ENCODE assay signal across 24 mouse cellular contexts in the genomic region with DNA sequence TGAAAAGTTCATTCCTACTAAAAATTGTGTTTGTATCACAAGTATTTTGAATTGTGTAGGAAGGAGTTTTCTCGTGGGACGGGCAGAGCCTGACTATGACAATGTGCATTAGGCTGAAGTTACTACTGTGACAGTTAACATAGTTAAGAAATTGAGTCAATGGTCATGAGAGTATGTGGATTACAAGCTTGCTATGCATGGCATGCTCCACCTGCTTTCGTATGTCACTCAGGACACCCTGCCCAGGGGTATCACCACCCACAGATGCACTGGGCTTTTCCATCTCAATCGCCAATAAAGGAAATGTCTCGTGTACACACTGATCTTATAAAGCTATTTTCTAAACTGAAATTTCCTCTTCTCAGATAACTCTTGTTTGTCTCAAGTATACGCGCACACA.
DNase-seq lines count a peak whose midpoint lies in the region; ATAC-seq and TF ChIP-seq lines count a peak whose summit lies in the region.
"Had no signal": no experiment of that assay in that cellular context is flagged by ENCODE, and none has a peak within 500 bp of the region (broad histone marks: within the 10 kb centered on the region; RNA-seq: fewer than 3 reads in every experiment).

No protein-coding gene starts in this region.

- no peaks in the 10 kb centered on the region for H3K4me1 ChIP-seq in embryonic facial prominence, embryonic 14.5 days (ENCODE audit: control insufficient read depth, insufficient read depth, low read length)
- peaks cover 13% of the 10 kb centered on the region; the same call in 1 of the 2 replicates for H3K4me1 ChIP-seq in embryonic facial prominence, embryonic 10.5 days
- H3K4me1 ChIP-seq in MEL (ENCODE audit: control insufficient read depth in 1 of 2, insufficient read depth in 2 of 2, low read length in 2 of 2), result no peaks in the 10 kb centered on the region
- H3K4me1 ChIP-seq: embryonic facial prominence, embryonic 15.5 days; heart, embryonic 10.5 days; heart, embryonic 13.5 days; hindbrain, embryonic 15.5 days had no signal

- WGBS in embryonic facial prominence, embryonic 14.5 days, result 52% methylated on average over 7 of the region's 7 CpGs
- WGBS in embryonic facial prominence, embryonic 10.5 days, result 63% methylated on average over 7 of the region's 7 CpGs

- no peak overlapping the region for H3K9ac ChIP-seq in embryonic facial prominence, embryonic 14.5 days (ENCODE audit: low read depth, low read length)
- H3K9ac ChIP-seq in MEL (ENCODE audit: control insufficient read depth, low read depth, low read length, poor library complexity, severe bottlenecking), result peak overlapping the region; percentile 55
- H3K9ac ChIP-seq: embryonic facial prominence, embryonic 15.5 days; forebrain, postnatal 0 days; heart, embryonic 13.5 days; hindbrain, embryonic 12.5 days; hindbrain, embryonic 15.5 days had no signal

- no peak for TF ChIP-seq RAD21 in MEL (IDR thresholded peaks at IDR 0.05; ENCODE audit: low read depth, low read length)

- H3K9me3 ChIP-seq in embryonic facial prominence, embryonic 14.5 days (ENCODE audit: control insufficient read depth, low read length), result no peaks in the 10 kb centered on the region
- no peaks in the 10 kb centered on the region for H3K9me3 ChIP-seq in embryonic facial prominence, embryonic 10.5 days
- no peaks in the 10 kb centered on the region for H3K9me3 ChIP-seq in MEL (replicated peaks; ENCODE audit: insufficient read depth, low read length)
- H3K9me3 ChIP-seq: embryonic facial prominence, embryonic 15.5 days; heart, embryonic 10.5 days; heart, embryonic 13.5 days; hindbrain, embryonic 12.5 days; hindbrain, embryonic 15.5 days had no signal

- no peak for TF ChIP-seq CTCF in MEL (IDR thresholded peaks at IDR 0.05 in 2 of 3, conservative IDR thresholded peaks at IDR 0.05 in 1 of 3; ENCODE audit: control insufficient read depth in 1 of 3, insufficient read depth in 1 of 3, low read depth in 2 of 3, low read length in 3 of 3, poor library complexity in 1 of 3, severe bottlenecking in 1 of 3)

- ATAC-seq in embryonic facial prominence, embryonic 14.5 days (ENCODE audit: low read depth), result peak; percentile 63
- ATAC-seq: forebrain, embryonic 14.5 days; forebrain, postnatal 0 days; Patski had no signal

- DNase-seq in embryonic facial prominence, embryonic 14.5 days (ENCODE audit: low spot score), result peak; percentile 47
- DNase-seq in embryonic facial prominence, embryonic 10.5 days (ENCODE audit: low spot score), result no peak
- DNase-seq in 3T3-L1 (ENCODE audit: low read depth, low spot score) (peak; percentile 14), MEL (ENCODE audit: low read depth, low spot score) (peak; percentile 34)
- DNase-seq in adrenal gland, adult 18-20 months (ENCODE audit: low spot score in 2 of 2), result no peak
- no peak for DNase-seq in gastrocnemius, adult 8-10 months (ENCODE audit: low spot score in 2 of 2)
- DNase-seq: adrenal gland, adult 8-10 months; adrenal gland, postnatal 25 days; cerebellum, adult 11-12 months; cerebellum, adult 8-10 months; cerebellum, postnatal 10 days; cerebellum, postnatal 36 days; forebrain, postnatal 0 days; gastrocnemius, postnatal 10 days; gastrocnemius, postnatal 36 days; heart, adult 2 months had no signal

- H3K36me3 ChIP-seq in embryonic facial prominence, embryonic 14.5 days (ENCODE audit: control insufficient read depth, insufficient read depth, low read length), result no peaks in the 10 kb centered on the region
- H3K36me3 ChIP-seq in embryonic facial prominence, embryonic 10.5 days (replicated peaks), result no peaks in the 10 kb centered on the region
- H3K36me3 ChIP-seq in MEL (ENCODE audit: control insufficient read depth in 1 of 2, insufficient read depth in 2 of 2, low read length in 2 of 2) (no peaks in the 10 kb centered on the region), myocyte (ENCODE audit: control insufficient read depth, insufficient read depth) (no peaks in the 10 kb centered on the region)
- H3K36me3 ChIP-seq: embryonic facial prominence, embryonic 15.5 days; heart, embryonic 10.5 days; heart, embryonic 13.5 days; hindbrain, embryonic 12.5 days; hindbrain, embryonic 15.5 days had no signal

- TF ChIP-seq POLR2A in MEL (IDR thresholded peaks at IDR 0.05; ENCODE audit: control insufficient read depth in 1 of 2, insufficient read depth in 1 of 2, low read depth in 1 of 2, low read length in 2 of 2, poor library complexity in 1 of 2) (no peak), myocyte (IDR thresholded peaks at IDR 0.05; ENCODE audit: insufficient read length, low read depth) (no peak)

- H3K79me2 ChIP-seq in MEL (ENCODE audit: control insufficient read depth, insufficient read depth, low read length, poor library complexity), result no peaks in the 10 kb centered on the region
- H3K79me2 ChIP-seq in myocyte (ENCODE audit: control insufficient read depth, insufficient read depth), result no peaks in the 10 kb centered on the region

- H3K27me3 ChIP-seq in embryonic facial prominence, embryonic 14.5 days (replicated peaks; ENCODE audit: control insufficient read depth, insufficient read depth, low read length), result no peaks in the 10 kb centered on the region
- no peaks in the 10 kb centered on the region for H3K27me3 ChIP-seq in embryonic facial prominence, embryonic 10.5 days (replicated peaks; ENCODE audit: low read depth, poor library complexity, severe bottlenecking)
- H3K27me3 ChIP-seq in MEL (ENCODE audit: control insufficient read depth in 1 of 2, insufficient read depth in 2 of 2, low read length in 2 of 2), result no peaks in the 10 kb centered on the region
- H3K27me3 ChIP-seq in myocyte (ENCODE audit: control insufficient read depth, insufficient read depth, insufficient read length), result no peaks in the 10 kb centered on the region
- H3K27me3 ChIP-seq: embryonic facial prominence, embryonic 15.5 days; heart, embryonic 13.5 days; hindbrain, embryonic 12.5 days; hindbrain, embryonic 15.5 days; Patski had no signal

- H3K27ac ChIP-seq in embryonic facial prominence, embryonic 14.5 days (replicated peaks; ENCODE audit: low read depth, low read length), result no peak overlapping the region
- no peak overlapping the region for H3K27ac ChIP-seq in embryonic facial prominence, embryonic 10.5 days (replicated peaks)
- no peak overlapping the region for H3K27ac ChIP-seq in MEL (ENCODE audit: control insufficient read depth, low read depth, low read length)
- H3K27ac ChIP-seq: embryonic facial prominence, embryonic 15.5 days; heart, adult 2 months; heart, embryonic 10.5 days; heart, embryonic 13.5 days; hindbrain, embryonic 12.5 days; hindbrain, embryonic 15.5 days had no signal

- TF ChIP-seq EP300 in MEL (IDR thresholded peaks at IDR 0.05; ENCODE audit: low read depth in 1 of 2, low read length in 2 of 2), result no peak

- H3K4me2 ChIP-seq in embryonic facial prominence, embryonic 14.5 days (ENCODE audit: low read depth, low read length), result no peak overlapping the region
- peak overlapping the region; percentile 65 for H3K4me2 ChIP-seq in myocyte (ENCODE audit: low read depth)
- H3K4me2 ChIP-seq: embryonic facial prominence, embryonic 15.5 days; heart, embryonic 13.5 days; hindbrain, embryonic 12.5 days; hindbrain, embryonic 15.5 days had no signal

- no peak overlapping the region for H3K4me3 ChIP-seq in embryonic facial prominence, embryonic 14.5 days (ENCODE audit: low read depth, low read length)
- no peak overlapping the region for H3K4me3 ChIP-seq in embryonic facial prominence, embryonic 10.5 days
- H3K4me3 ChIP-seq in MEL (ENCODE audit: control insufficient read depth in 1 of 2, insufficient read depth in 1 of 2, low read depth in 2 of 2, low read length in 2 of 2) (peak overlapping the region; percentile 47 to 91), myocyte (no peak overlapping the region)
- H3K4me3 ChIP-seq: embryonic facial prominence, embryonic 15.5 days; heart, adult 2 months; heart, embryonic 10.5 days; heart, embryonic 13.5 days; hindbrain, embryonic 12.5 days; hindbrain, embryonic 15.5 days had no signal

- H3ac ChIP-seq in myocyte (ENCODE audit: control insufficient read depth, insufficient read length), result no peak overlapping the region

TF ChIP-seq in MEL, 35 proteins besides CTCF, POLR2A, EP300 and RAD21:
- no peak for TF ChIP-seq E2F4 (IDR thresholded peaks at IDR 0.05; ENCODE audit: borderline replicate concordance, low read depth, low read length)
- no peak for TF ChIP-seq MYC (IDR thresholded peaks at IDR 0.05; ENCODE audit: low read depth, low read length)
- TF ChIP-seq MAX (IDR thresholded peaks at IDR 0.05; ENCODE audit: low read length), result no peak
- no peak for TF ChIP-seq USF2 (IDR thresholded peaks at IDR 0.05; ENCODE audit: borderline replicate concordance in 1 of 2, insufficient read depth in 1 of 2, low read depth in 1 of 2, low read length in 2 of 2)
- no peak for TF ChIP-seq USF1 (IDR thresholded peaks at IDR 0.05; ENCODE audit: low read depth, low read length)
- TF ChIP-seq POLR2AphosphoS2 (IDR thresholded peaks at IDR 0.05; ENCODE audit: low read length), result no peak
- no peak for TF ChIP-seq NRF1 (IDR thresholded peaks at IDR 0.05; ENCODE audit: insufficient read depth, low read depth, low read length, poor library complexity, severe bottlenecking)
- TF ChIP-seq UBTF (IDR thresholded peaks at IDR 0.05; ENCODE audit: borderline replicate concordance, insufficient read depth, low read depth, low read length), result no peak

TF ChIP-seq in myocyte, 11 proteins besides CTCF, POLR2A, EP300 and RAD21:
- no peak for TF ChIP-seq E2F4 (IDR thresholded peaks at IDR 0.05; ENCODE audit: insufficient read depth)
- peak in 2 of 3 experiments; percentile 65 to 75 for TF ChIP-seq MYOD1 (IDR thresholded peaks at IDR 0.05; ENCODE audit: control insufficient read depth in 1 of 3, insufficient read length in 2 of 3, low read depth in 2 of 3)
- TF ChIP-seq USF1 (IDR thresholded peaks at IDR 0.05; ENCODE audit: low read depth), result no peak
- TF ChIP-seq TCF3 (IDR thresholded peaks at IDR 0.05; ENCODE audit: insufficient read length, low read depth), result no peak

Comparison
In these comparisons a context has a peak if more than half of its experiments do, and no peak if none do; other contexts are left out.
1. DNase-seq: peak in embryonic facial prominence, embryonic 14.5 days (single experiment), 3T3-L1 (single experiment) and MEL (single experiment); none in embryonic facial prominence, embryonic 10.5 days (single experiment), adrenal gland, adult 18-20 months (0 of 2) and gastrocnemius, adult 8-10 months (0 of 2).
2. H3K4me3 ChIP-seq: peak in MEL (2 of 2); none in embryonic facial prominence, embryonic 14.5 days (single experiment), embryonic facial prominence, embryonic 10.5 days (single experiment) and myocyte (single experiment).